Mouse (Mus musculus): ENCODE measurements around the gene A130010J15Rik.

The A130010J15Rik gene

GRCm38 (mm10) chr1:193156316-193157110 is 11.3 kb upstream of the A130010J15Rik start:
- DNase-seq (ENCODE audit: low spot score), result no peak

GRCm38 (mm10) chr1:193157111-193157492 is 10.7 kb upstream of the A130010J15Rik start:
- DNase-seq (ENCODE audit: low spot score), result no peak

GRCm38 (mm10) chr1:193159163-193159562 is 8.7 kb upstream of the A130010J15Rik start:
- no peak for DNase-seq (ENCODE audit: low spot score)

- no peak for DNase-seq (ENCODE audit: low spot score)
These were observed 8.2 kb upstream of the A130010J15Rik start for GRCm38 (mm10) chr1:193159613-193160012.

- peak; percentile 42 for DNase-seq (ENCODE audit: low spot score)
These were observed 7.4 kb upstream of the A130010J15Rik start for GRCm38 (mm10) chr1:193160317-193161032.

- DNase-seq (ENCODE audit: low spot score), result no peak
These were observed 1.4 kb downstream of the A130010J15Rik start for GRCm38 (mm10) chr1:193169228-193169627.

GRCm38 (mm10) chr1:193169856-193170255 is 2.0 kb downstream of the A130010J15Rik start:
- no peak for DNase-seq (ENCODE audit: low spot score)

GRCm38 (mm10) chr1:193172991-193173809 is 5.4 kb downstream of the A130010J15Rik start:
- peak; percentile 98 for DNase-seq (ENCODE audit: low spot score)

- DNase-seq (ENCODE audit: low spot score), result no peak
These were observed 5.9 kb downstream of the A130010J15Rik start for GRCm38 (mm10) chr1:193173810-193174129.

GRCm38 (mm10) chr1:193174143-193174733 is 6.4 kb downstream of the A130010J15Rik start:
- DNase-seq (ENCODE audit: low spot score), result no peak

GRCm38 (mm10) chr1:193181104-193181503 is 13.3 kb downstream of the A130010J15Rik start:
- DNase-seq (ENCODE audit: low spot score), result no peak

- no peak for DNase-seq (ENCODE audit: low spot score)
These were observed 20.4 kb downstream of the A130010J15Rik start for GRCm38 (mm10) chr1:193188257-193188656.

GRCm38 (mm10) chr1:193189151-193189621 is 21.3 kb downstream of the A130010J15Rik start:
- DNase-seq (ENCODE audit: low spot score), result no peak

GRCm38 (mm10) chr1:193189771-193190170 is 21.9 kb downstream of the A130010J15Rik start:
- no peak for DNase-seq (ENCODE audit: low spot score)

- DNase-seq (ENCODE audit: low spot score), result no peak
These were observed 23.9 kb downstream of the A130010J15Rik start for GRCm38 (mm10) chr1:193191675-193192283.

- no peak for DNase-seq (ENCODE audit: low spot score)
These were observed 26.7 kb downstream of the A130010J15Rik start for GRCm38 (mm10) chr1:193194416-193195140.

GRCm38 (mm10) chr1:193195169-193195810 is 27.4 kb downstream of the A130010J15Rik start:
- no peak for DNase-seq (ENCODE audit: low spot score)

GRCm38 (mm10) chr1:193197494-193198205 is 29.8 kb downstream of the A130010J15Rik start:
- no peak for DNase-seq (ENCODE audit: low spot score)

- no peak for DNase-seq (ENCODE audit: low spot score)
These were observed 30.5 kb downstream of the A130010J15Rik start for GRCm38 (mm10) chr1:193198312-193198711.
